Mouse (Mus musculus) ES-Bruce4 (cell line): Measurements from ENCODE around the gene Dtnb.

ENCODE experiments used
- CTCF ChIP-seq: IDR thresholded peaks from one replicate; pipeline ENCODE4 v1.8.1; 2011; ENCODE audit warnings: low read depth, low read length
- EP300 ChIP-seq: IDR thresholded peaks from 2 replicates; pipeline ENCODE4 v1.6.1; 2011; ENCODE audit warnings: low read depth, low read length; ENCODE audit not compliant: insufficient read depth
- POLR2A ChIP-seq: IDR thresholded peaks from one replicate; pipeline ENCODE4 v1.8.1; 2011; ENCODE audit warnings: low read length; ENCODE audit not compliant: insufficient read depth

DNA sequence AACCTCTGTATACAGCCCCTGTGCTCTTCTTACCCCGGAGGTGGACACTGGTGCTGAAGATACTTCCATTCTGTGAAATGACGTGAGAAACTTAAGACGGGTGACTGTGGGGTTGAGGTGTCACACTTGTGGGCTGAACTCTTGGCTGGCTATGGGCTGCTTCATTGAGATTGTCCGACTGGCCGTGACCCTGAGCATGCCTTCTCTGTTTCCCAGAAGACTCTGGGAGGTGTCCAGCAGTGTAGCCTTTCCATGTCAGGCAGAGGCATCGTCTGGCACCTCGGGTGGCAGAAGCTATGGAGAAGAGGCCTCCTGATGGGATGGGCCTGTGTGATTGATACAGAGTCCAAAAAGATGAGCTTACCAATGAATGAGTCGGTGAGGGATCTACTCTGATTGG is 241.0 kb downstream of the Dtnb start:
- TF ChIP-seq POLR2A (no peak), CTCF (no peak), EP300 (no peak)
